Mouse (Mus musculus): Measurements from ENCODE around the gene Ankrd24. TPM values are rescaled to one million over a fixed set of nuclear protein-coding genes. Genes with fewer than 3 reads are reported as not detected.

The Ankrd24 gene
- polyA plus RNA-seq, 1 experiment = 13.7 TPM

DNA sequence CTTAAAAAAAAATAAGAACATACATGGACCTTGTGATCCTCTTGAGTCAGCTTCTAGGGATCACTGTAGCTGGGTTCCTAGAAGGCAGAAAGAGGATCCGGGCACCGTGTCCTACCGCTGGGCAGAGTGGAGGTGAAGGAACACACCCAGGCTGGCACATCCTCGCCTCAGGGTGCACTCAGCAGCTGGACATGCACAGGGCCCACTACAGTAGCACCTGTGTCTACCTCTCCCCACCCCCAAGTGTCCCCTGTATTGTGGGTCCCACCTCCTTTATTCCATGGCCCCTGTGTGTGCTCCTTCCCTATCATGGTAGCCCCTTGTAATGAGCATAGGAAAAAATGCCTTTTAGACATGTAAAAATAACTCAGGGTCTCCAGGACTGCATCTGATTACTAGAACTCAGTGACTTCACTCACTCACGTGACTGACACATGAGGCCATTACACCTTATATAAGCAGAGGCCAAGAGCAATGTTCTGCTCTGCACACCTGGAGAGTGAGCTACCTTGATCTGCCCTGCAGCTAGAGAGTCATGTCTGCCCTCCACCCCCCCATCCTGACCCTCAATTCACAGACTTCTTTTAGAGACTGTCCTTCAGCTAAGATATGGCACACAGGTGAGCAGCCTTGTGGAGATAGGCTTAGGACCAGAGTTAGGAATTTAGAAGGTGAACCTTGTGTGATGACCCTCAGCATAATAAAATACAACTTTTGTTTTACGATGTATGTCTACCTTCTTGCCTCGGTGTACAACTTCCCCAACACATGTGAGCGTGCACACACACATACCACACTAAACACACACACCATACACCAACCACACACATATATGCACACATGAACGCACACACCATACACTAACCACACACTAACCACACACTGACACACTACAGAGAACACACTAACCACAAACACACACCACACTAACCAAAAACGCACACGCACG lies 24.0 kb upstream of the Ankrd24 start:
- Histone ChIP-seq H3K27me3 (replicated peaks) (no peaks in the 10 kb centered on the region), H3K9me3 (no peaks in the 10 kb centered on the region), H3K36me3 (replicated peaks; ENCODE audit: low read length) (peaks cover 19% of the 10 kb centered on the region), H3K4me3 (replicated peaks) (peak overlapping the region; percentile 91), H3K4me1 (peaks cover 82% of the 10 kb centered on the region)
- TF ChIP-seq GATA1 (IDR thresholded peaks at IDR 0.05; ENCODE audit: borderline replicate concordance, low read length) (no peak), FLI1 (IDR thresholded peaks at IDR 0.05; ENCODE audit: low read length) (no peak)

DNA sequence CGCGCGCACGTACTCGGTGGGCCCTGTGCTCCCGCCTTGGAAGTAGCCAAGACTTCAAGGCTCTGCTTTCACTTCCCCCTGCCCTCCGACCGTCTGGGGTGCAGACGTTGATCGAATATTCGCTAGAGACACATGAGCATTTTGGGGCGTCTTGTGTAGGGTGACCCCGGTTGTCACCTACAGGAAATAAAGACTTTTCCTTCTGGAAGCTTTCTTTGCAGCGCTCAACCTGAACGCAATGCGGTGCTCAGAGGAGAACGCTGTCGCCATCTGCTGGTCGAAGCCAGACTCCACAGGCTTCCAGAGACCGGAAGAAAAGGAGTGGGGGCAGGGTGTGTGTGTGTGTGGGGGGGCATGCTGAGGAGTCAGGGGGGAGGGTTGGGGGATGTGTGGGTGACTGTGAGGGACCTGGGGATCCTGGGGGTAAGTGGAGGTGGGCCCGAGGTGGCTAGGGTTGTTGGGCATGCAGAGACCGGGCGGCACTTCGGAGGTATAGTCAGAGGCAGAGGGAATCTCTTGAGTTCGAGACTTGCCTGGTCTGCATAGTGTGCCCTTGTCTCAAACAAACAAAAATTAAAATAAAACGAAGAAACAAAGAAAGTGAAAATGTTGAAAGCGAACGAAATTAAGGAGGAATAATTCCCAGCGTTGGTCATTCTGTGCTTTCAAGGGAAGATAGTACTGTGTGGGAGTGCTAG lies 23.2 kb upstream of the Ankrd24 start:
- TF ChIP-seq GATA1 (IDR thresholded peaks at IDR 0.05; ENCODE audit: borderline replicate concordance, low read length) = no peak
- TF ChIP-seq FLI1 (IDR thresholded peaks at IDR 0.05; ENCODE audit: low read length) = no peak
- peaks cover 23% of the 10 kb centered on the region for H3K36me3 ChIP-seq (replicated peaks; ENCODE audit: low read length)
- H3K27me3 ChIP-seq (replicated peaks) = no peaks in the 10 kb centered on the region
- peak overlapping the region; percentile 91 for H3K4me3 ChIP-seq (replicated peaks)
- peaks cover 82% of the 10 kb centered on the region for H3K4me1 ChIP-seq
- peaks cover 4% of the 10 kb centered on the region for H3K9me3 ChIP-seq

DNA sequence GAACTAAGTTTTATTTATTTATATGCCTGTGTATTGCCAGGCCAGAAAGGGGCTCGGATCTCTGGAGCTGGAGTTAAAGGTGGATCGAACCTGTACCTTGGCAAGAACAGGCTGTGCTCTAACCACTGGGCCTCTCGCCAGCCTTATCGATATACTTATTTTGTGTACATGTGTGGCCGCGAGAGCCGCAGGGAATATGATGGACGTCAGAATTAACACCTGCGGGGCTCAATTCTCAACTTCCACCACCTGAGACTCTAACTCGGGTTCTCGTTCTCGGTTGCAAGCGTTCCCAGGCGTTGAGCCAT lies 22.7 kb upstream of the Ankrd24 start:
- H3K36me3 ChIP-seq (replicated peaks; ENCODE audit: low read length) = peaks cover 23% of the 10 kb centered on the region
- peaks cover 80% of the 10 kb centered on the region for H3K4me1 ChIP-seq

DNA sequence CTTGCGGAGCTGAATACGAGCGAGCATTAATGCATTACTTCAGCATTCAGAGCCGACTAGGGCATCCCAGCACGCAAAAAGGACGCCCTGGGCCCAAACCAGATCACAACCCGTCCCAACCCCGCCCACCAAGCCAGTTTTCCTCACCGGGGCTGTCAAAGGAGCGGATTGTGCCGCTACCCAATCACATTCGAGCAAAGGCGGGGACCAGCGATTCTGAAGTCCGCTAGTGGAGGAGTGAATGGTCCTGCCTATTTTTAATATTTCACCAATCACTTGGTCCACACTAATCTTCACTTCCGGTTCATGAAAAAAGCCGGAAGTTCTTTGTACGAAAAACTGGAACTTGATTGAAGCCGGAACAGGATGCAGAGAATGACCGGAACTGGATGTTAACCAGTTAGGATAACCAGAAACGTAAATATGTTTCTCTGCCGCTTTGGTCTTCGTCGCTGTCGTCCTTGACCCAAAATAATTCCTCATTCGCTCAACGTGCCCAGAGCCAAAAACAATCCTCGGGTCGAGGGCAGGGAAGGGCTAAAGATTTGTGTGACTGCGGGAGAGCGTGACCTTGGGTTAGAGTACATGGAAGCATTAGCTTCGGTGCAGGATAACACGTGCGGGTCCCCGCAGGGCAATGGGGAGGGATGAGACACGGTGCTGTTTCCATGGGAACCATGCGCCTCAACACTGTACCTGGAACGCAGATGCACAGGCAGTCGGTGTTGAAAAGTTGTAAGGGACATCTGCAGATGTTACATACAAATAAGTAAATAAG lies 22.2 kb upstream of the Ankrd24 start, which contains the start of gene BC025920:
Gene BC025920 (plus strand): TSS at position 297 of the 778 bp plus-strand sequence.
- peaks cover 78% of the 10 kb centered on the region for H3K4me1 ChIP-seq

More for the DNA sequence above, 22.7 kb upstream of the Ankrd24 start:
- Histone ChIP-seq H3K9me3 (peaks cover 7% of the 10 kb centered on the region), H3K4me3 (replicated peaks) (peak overlapping the region; percentile 91), H3K27me3 (replicated peaks) (no peaks in the 10 kb centered on the region)
- TF ChIP-seq GATA1 (IDR thresholded peaks at IDR 0.05; ENCODE audit: borderline replicate concordance, low read length) = no peak
- TF ChIP-seq FLI1 (IDR thresholded peaks at IDR 0.05; ENCODE audit: low read length) = no peak

DNA sequence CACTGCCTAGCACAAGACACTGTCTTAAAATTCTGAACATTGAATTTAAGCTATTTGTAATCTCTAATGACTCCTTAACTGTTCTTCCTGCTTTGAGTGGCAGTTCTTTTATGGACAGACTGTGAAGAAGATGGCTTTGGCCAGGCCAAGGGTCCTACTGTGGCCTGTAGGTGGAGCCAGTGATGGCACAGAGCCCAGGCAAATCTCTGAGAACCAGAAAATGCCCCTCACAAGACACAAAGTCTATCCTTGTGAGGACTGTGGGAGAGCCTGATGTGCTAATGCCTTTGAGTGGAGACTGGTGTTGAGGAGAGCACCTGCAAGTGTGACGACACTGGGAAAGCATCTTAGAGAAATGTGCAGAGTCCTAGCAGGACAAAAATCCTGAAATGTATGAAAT lies 20.0 kb upstream of the Ankrd24 start:
- TF ChIP-seq FLI1 (IDR thresholded peaks at IDR 0.05; ENCODE audit: low read length) (no peak), GATA1 (IDR thresholded peaks at IDR 0.05; ENCODE audit: borderline replicate concordance, low read length) (no peak)
- peaks cover 21% of the 10 kb centered on the region for H3K9me3 ChIP-seq
- H3K4me3 ChIP-seq (replicated peaks) = no peak overlapping the region
- H3K4me1 ChIP-seq = peaks cover 73% of the 10 kb centered on the region
- H3K36me3 ChIP-seq (replicated peaks; ENCODE audit: low read length) = peaks cover 23% of the 10 kb centered on the region
- H3K27me3 ChIP-seq (replicated peaks) = peaks cover 4% of the 10 kb centered on the region

More for the DNA sequence above, 22.2 kb upstream of the Ankrd24 start, which contains the start of gene BC025920:
- no peak for TF ChIP-seq GATA1 (IDR thresholded peaks at IDR 0.05; ENCODE audit: borderline replicate concordance, low read length)
- peak; percentile 96; the same call in 1 of the 2 replicates for TF ChIP-seq FLI1 (IDR thresholded peaks at IDR 0.05; ENCODE audit: low read length)
- peaks cover 12% of the 10 kb centered on the region for H3K9me3 ChIP-seq
- peaks cover 2% of the 10 kb centered on the region for H3K27me3 ChIP-seq (replicated peaks)
- H3K4me3 ChIP-seq (replicated peaks) = peak within 1 kb of the TSS; percentile 91
- H3K36me3 ChIP-seq (replicated peaks; ENCODE audit: low read length) = peaks cover 23% of the 10 kb centered on the region

DNA sequence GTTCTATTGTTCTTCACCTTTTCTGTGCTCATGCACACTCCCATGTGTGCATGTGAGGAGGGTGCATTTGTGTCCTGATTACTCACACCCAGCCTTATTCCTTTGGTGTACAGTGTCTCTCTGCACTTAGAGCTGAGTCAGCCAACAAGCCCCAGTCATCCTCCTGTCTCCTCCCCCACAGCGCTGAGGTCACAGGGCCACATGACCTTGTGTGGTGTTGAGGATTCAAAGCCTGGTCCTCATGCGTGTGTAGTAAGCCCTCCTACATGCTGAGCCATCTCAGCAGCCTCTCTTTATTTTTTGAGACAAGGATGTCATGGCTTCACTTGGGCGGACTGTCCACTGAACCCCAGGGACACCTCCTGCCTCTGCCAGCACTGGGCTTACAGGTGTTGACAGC lies 15.6 kb upstream of the Ankrd24 start:
- Histone ChIP-seq H3K27me3 (replicated peaks) (peaks cover 7% of the 10 kb centered on the region), H3K9me3 (peaks cover 21% of the 10 kb centered on the region), H3K4me3 (replicated peaks) (peak overlapping the region; percentile 74), H3K4me1 (peaks cover 58% of the 10 kb centered on the region), H3K36me3 (replicated peaks; ENCODE audit: low read length) (peaks cover 20% of the 10 kb centered on the region)
- no peak for TF ChIP-seq FLI1 (IDR thresholded peaks at IDR 0.05; ENCODE audit: low read length)
- TF ChIP-seq GATA1 (IDR thresholded peaks at IDR 0.05; ENCODE audit: borderline replicate concordance, low read length) = no peak

DNA sequence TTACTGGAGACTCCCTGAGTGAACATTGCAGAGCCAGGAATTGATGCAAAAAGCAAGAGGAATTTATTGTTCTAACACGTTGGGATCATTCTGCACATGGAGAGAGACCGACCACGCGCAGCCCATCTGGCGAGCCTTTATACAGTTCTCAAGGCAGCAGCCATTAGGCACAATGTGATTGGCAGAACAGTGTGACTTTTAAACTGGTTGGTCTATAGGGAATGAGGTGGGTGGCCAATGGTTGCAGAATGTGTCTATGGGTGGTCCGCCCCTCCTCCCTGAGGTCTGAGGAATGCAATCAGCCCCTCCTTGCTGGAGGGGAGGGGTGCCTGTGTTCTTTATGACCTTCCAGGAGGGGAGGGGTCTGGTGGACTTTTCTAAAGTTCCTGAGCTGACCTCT lies 12.9 kb upstream of the Ankrd24 start:
- Histone ChIP-seq H3K4me3 (replicated peaks) (no peak overlapping the region), H3K4me1 (peaks cover 40% of the 10 kb centered on the region), H3K9me3 (peaks cover 13% of the 10 kb centered on the region), H3K27me3 (replicated peaks) (peaks cover 7% of the 10 kb centered on the region), H3K36me3 (replicated peaks; ENCODE audit: low read length) (peaks cover under 1% of the 10 kb centered on the region)
- TF ChIP-seq FLI1 (IDR thresholded peaks at IDR 0.05; ENCODE audit: low read length) (no peak), GATA1 (IDR thresholded peaks at IDR 0.05; ENCODE audit: borderline replicate concordance, low read length) (no peak)

DNA sequence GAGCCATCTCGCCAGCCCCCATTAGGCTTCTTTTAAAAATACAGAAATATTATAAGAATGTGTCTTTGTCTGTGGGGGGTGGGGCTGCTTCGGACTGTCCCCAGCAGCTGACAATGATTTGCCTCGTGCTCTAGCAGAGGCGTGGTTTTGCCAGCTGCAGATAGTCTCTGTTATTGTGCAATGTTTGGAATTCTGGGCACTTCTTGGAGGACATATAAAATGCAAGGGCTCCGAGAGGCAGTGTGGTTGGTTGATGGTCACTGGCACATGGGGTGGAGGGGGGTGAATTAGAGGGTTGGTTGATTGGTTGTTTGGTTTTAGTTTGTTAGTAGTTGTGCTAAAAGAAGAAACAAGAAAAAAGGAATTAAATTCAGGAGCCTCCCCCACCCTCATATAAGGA lies 8.4 kb upstream of the Ankrd24 start:
- TF ChIP-seq GATA1 (IDR thresholded peaks at IDR 0.05; ENCODE audit: borderline replicate concordance, low read length) (no peak), FLI1 (IDR thresholded peaks at IDR 0.05; ENCODE audit: low read length) (no peak)
- H3K4me1 ChIP-seq = peaks cover 37% of the 10 kb centered on the region

DNA sequence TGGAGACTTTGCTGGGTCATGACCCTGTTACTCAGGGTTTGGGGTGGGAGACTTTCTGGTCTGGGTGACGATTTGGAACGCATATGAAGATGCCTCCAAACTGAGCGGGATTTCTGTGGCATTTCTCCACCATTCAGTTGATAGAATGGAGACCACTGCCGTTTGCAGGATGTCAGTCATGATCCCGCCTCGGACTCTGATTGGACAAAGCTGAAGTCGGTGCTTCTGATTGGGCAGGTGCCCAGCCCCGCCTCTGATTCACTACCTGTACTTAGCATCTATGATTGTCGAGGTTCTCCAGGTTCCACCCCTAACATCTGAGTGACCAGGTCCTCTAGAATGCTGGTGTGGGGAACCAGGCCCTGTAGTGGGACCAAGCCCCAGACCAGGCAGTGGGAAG lies 7.6 kb upstream of the Ankrd24 start:
- H3K27me3 ChIP-seq (replicated peaks) = peaks cover 2% of the 10 kb centered on the region
- no peaks in the 10 kb centered on the region for H3K9me3 ChIP-seq
- TF ChIP-seq GATA1 (IDR thresholded peaks at IDR 0.05; ENCODE audit: borderline replicate concordance, low read length) (no peak), FLI1 (IDR thresholded peaks at IDR 0.05; ENCODE audit: low read length) (no peak)
- H3K4me3 ChIP-seq (replicated peaks) = no peak overlapping the region
- H3K4me1 ChIP-seq = peaks cover 35% of the 10 kb centered on the region
- H3K36me3 ChIP-seq (replicated peaks; ENCODE audit: low read length) = peaks cover 52% of the 10 kb centered on the region

More for the DNA sequence above, 8.4 kb upstream of the Ankrd24 start:
- H3K4me3 ChIP-seq (replicated peaks) = no peak overlapping the region
- peaks cover 44% of the 10 kb centered on the region for H3K36me3 ChIP-seq (replicated peaks; ENCODE audit: low read length)
- no peaks in the 10 kb centered on the region for H3K9me3 ChIP-seq
- H3K27me3 ChIP-seq (replicated peaks) = peaks cover 3% of the 10 kb centered on the region

All from megakaryocyte, embryonic 14.5 days (primary cell).